Mouse (Mus musculus) granulocyte monocyte progenitor cell, adult 5-6 weeks (primary cell): ENCODE measurements around the gene Hrct1. TPM values are rescaled to one million over a fixed set of nuclear protein-coding genes. Genes with fewer than 3 reads are reported as not detected.

Experiments
- ATAC-seq: replicated peaks from 2 replicates; pipeline ENCODE4 v1.8.0; 2016; ENCODE audit warnings: mild to moderate bottlenecking, moderate TSS enrichment, inconsistent platforms; ENCODE audit not compliant: poor library complexity, severe bottlenecking
- total RNA-seq, 2 experiments: library from RNA; stranded (forward) in 1 of 2; stranded (reverse) in 1 of 2; fragments of 200-712, 200-1000 nt in 1 of 2; fragments of >200 nt in 1 of 2; fragmentation: Nextera tagmentation in 1 of 2; gene quantifications; 2 replicates each; pipeline ENCODE4 v1.2.3; 2014 to 2017

Gene Hrct1
- total RNA-seq, 2 experiments from 2014 or later = not detected

GRCm38 (mm10) chr4:43770909-43771308 lies 43.9 kb downstream of the Hrct1 start, which contains the start of gene Olfr159:
Olfr159 (minus strand) TSS chr4:43771009.
- ATAC-seq = no peak

- ATAC-seq = no peak
Observed at GRCm38 (mm10) chr4:43771626-43772025, 44.6 kb downstream of the Hrct1 start.

- ATAC-seq = no peak
Observed at GRCm38 (mm10) chr4:43772304-43772703, 45.3 kb downstream of the Hrct1 start.

Other genes starting within 250 kb of the Hrct1 start
- not detected in 2 replicates for gene Sit1, start 243.5 kb upstream of the Hrct1 start, total RNA-seq (2014; fragmentation: Nextera tagmentation)
- not detected in 2 replicates for gene Sit1, start 243.5 kb upstream of the Hrct1 start, total RNA-seq (2017)
- 28.2 and 44.7 TPM in 2 replicates for gene Ccdc107, start 234.3 kb upstream of the Hrct1 start, total RNA-seq (2014; fragmentation: Nextera tagmentation)
- 48.0 and 56.1 TPM in 2 replicates for gene Ccdc107, start 234.3 kb upstream of the Hrct1 start, total RNA-seq (2017)
- 52.0 and 55.5 TPM in 2 replicates for gene Arhgef39, start 227.5 kb upstream of the Hrct1 start, total RNA-seq (2014; fragmentation: Nextera tagmentation)
- gene Arhgef39, start 227.5 kb upstream of the Hrct1 start, total RNA-seq (2017) = 63.7 and 81.2 TPM in 2 replicates
- gene Car9, start 220.2 kb upstream of the Hrct1 start, total RNA-seq (2014; fragmentation: Nextera tagmentation) = 11.6 and 16.9 TPM in 2 replicates
- gene Car9, start 220.2 kb upstream of the Hrct1 start, total RNA-seq (2017) = 4.1 and 7.6 TPM in 2 replicates
- 1.6 and 3.8 TPM in 2 replicates for gene Tpm2, start 203.4 kb upstream of the Hrct1 start, total RNA-seq (2014; fragmentation: Nextera tagmentation)
- 2.5 and 5.2 TPM in 2 replicates for gene Tpm2, start 203.4 kb upstream of the Hrct1 start, total RNA-seq (2017)
- 10.5 and 13.4 TPM in 2 replicates for gene Creb3, start 164.9 kb upstream of the Hrct1 start, total RNA-seq (2014; fragmentation: Nextera tagmentation)
- gene Creb3, start 164.9 kb upstream of the Hrct1 start, total RNA-seq (2017) = 24.9 and 25.7 TPM in 2 replicates
- gene Tln1, start 164.5 kb upstream of the Hrct1 start, total RNA-seq (2014; fragmentation: Nextera tagmentation) = 167 and 198 TPM in 2 replicates
- gene Tln1, start 164.5 kb upstream of the Hrct1 start, total RNA-seq (2017) = 251 and 299 TPM in 2 replicates
- 28.1 and 30.8 TPM in 2 replicates for gene Rgp1, start 148.5 kb upstream of the Hrct1 start, total RNA-seq (2014; fragmentation: Nextera tagmentation)
- 9.9 and 10.9 TPM in 2 replicates for gene Rgp1, start 148.5 kb upstream of the Hrct1 start, total RNA-seq (2017)
- 10.6 and 19.0 TPM in 2 replicates for gene Gba2, start 148.3 kb upstream of the Hrct1 start, total RNA-seq (2014; fragmentation: Nextera tagmentation)
- 7.8 and 8.4 TPM in 2 replicates for gene Gba2, start 148.3 kb upstream of the Hrct1 start, total RNA-seq (2017)
- gene Msmp, start 142.7 kb upstream of the Hrct1 start, total RNA-seq (2014; fragmentation: Nextera tagmentation) = not detected in 2 replicates
- not detected in 2 replicates for gene Msmp, start 142.7 kb upstream of the Hrct1 start, total RNA-seq (2017)
- gene Npr2, start 95.3 kb upstream of the Hrct1 start, total RNA-seq (2014; fragmentation: Nextera tagmentation) = 0.64 TPM in 1 of 2 replicates, not detected in the other
- gene Npr2, start 95.3 kb upstream of the Hrct1 start, total RNA-seq (2017) = 0.31 and 0.56 TPM in 2 replicates
- gene Spag8, start 73.6 kb upstream of the Hrct1 start, total RNA-seq (2014; fragmentation: Nextera tagmentation) = 1.3 TPM in 1 of 2 replicates, not detected in the other
- gene Spag8, start 73.6 kb upstream of the Hrct1 start, total RNA-seq (2017) = not detected in 2 replicates
- gene Hint2, start 70.7 kb upstream of the Hrct1 start, total RNA-seq (2014; fragmentation: Nextera tagmentation) = 58.6 and 78.3 TPM in 2 replicates
- gene Hint2, start 70.7 kb upstream of the Hrct1 start, total RNA-seq (2017) = 55.1 and 63.3 TPM in 2 replicates
- gene Tmem8b, start 58.2 kb upstream of the Hrct1 start, total RNA-seq (2014; fragmentation: Nextera tagmentation) = 1.9 and 4.9 TPM in 2 replicates
- 0.46 and 0.52 TPM in 2 replicates for gene Tmem8b, start 58.2 kb upstream of the Hrct1 start, total RNA-seq (2017)
- not detected in 2 replicates for gene Fam221b, start 58.0 kb upstream of the Hrct1 start, total RNA-seq (2014; fragmentation: Nextera tagmentation)
- 0.34 and 0.36 TPM in 2 replicates for gene Fam221b, start 58.0 kb upstream of the Hrct1 start, total RNA-seq (2017)
- gene Olfr70, start 26.4 kb upstream of the Hrct1 start, total RNA-seq (2014; fragmentation: Nextera tagmentation) = not detected in 2 replicates
- gene Olfr70, start 26.4 kb upstream of the Hrct1 start, total RNA-seq (2017) = not detected in 2 replicates
- gene Olfr71, start 16.9 kb upstream of the Hrct1 start, total RNA-seq (2014; fragmentation: Nextera tagmentation) = not detected in 2 replicates
- not detected in 2 replicates for gene Olfr71, start 16.9 kb upstream of the Hrct1 start, total RNA-seq (2017)
- not detected in 2 replicates for gene Spaar, start 2.8 kb downstream of the Hrct1 start, total RNA-seq (2014; fragmentation: Nextera tagmentation)
- not detected in 2 replicates for gene Spaar, start 2.8 kb downstream of the Hrct1 start, total RNA-seq (2017)
- gene Olfr159, start 43.8 kb downstream of the Hrct1 start, total RNA-seq (2014; fragmentation: Nextera tagmentation) = not detected in 2 replicates
- gene Olfr159, start 43.8 kb downstream of the Hrct1 start, total RNA-seq (2017) = not detected in 2 replicates
- gene Olfr156, start 96.7 kb downstream of the Hrct1 start, total RNA-seq (2014; fragmentation: Nextera tagmentation) = not detected in 2 replicates
- not detected in 2 replicates for gene Olfr156, start 96.7 kb downstream of the Hrct1 start, total RNA-seq (2017)
- not detected in 2 replicates for gene Olfr157, start 113.0 kb downstream of the Hrct1 start, total RNA-seq (2014; fragmentation: Nextera tagmentation)
- not detected in 2 replicates for gene Olfr157, start 113.0 kb downstream of the Hrct1 start, total RNA-seq (2017)
- not detected in 2 replicates for gene Olfr155, start 124.4 kb downstream of the Hrct1 start, total RNA-seq (2014; fragmentation: Nextera tagmentation)
- not detected in 2 replicates for gene Olfr155, start 124.4 kb downstream of the Hrct1 start, total RNA-seq (2017)
- 1.3 and 5.5 TPM in 2 replicates for gene Reck, start 148.3 kb downstream of the Hrct1 start, total RNA-seq (2014; fragmentation: Nextera tagmentation)
- gene Reck, start 148.3 kb downstream of the Hrct1 start, total RNA-seq (2017) = 0.22 and 1.4 TPM in 2 replicates
- 8.2 and 12.7 TPM in 2 replicates for gene Glipr2, start 230.2 kb downstream of the Hrct1 start, total RNA-seq (2014; fragmentation: Nextera tagmentation)
- 16.4 and 20.8 TPM in 2 replicates for gene Glipr2, start 230.2 kb downstream of the Hrct1 start, total RNA-seq (2017)